Mouse (Mus musculus): ENCODE data around the gene Tmem116.
A peak's percentile ranks its signal among the peaks of the same experiment; 100 is the strongest.

Gene Tmem116

GRCm38 (mm10) chr5:121451644-121452025 lies at the start of gene Tmem116:
Tmem116 (plus strand) TSS chr5:121451893.
- DNase-seq (ENCODE audit: low read depth, low spot score): no peak

- no peak for DNase-seq (ENCODE audit: low read depth, low spot score)
Measured at GRCm38 (mm10) chr5:121407856-121408255, 43.8 kb upstream of the Tmem116 start.

- DNase-seq (ENCODE audit: low read depth, low spot score): no peak
Measured at GRCm38 (mm10) chr5:121410975-121411374, 40.7 kb upstream of the Tmem116 start.

GRCm38 (mm10) chr5:121420721-121421120 lies 31.0 kb upstream of the Tmem116 start:
- DNase-seq (ENCODE audit: low read depth, low spot score): no peak

GRCm38 (mm10) chr5:121422787-121423186 lies 28.9 kb upstream of the Tmem116 start:
- no peak for DNase-seq (ENCODE audit: low read depth, low spot score)

GRCm38 (mm10) chr5:121423297-121423696 lies 28.4 kb upstream of the Tmem116 start:
- DNase-seq (ENCODE audit: low read depth, low spot score): no peak

- DNase-seq (ENCODE audit: low read depth, low spot score): no peak
Measured at GRCm38 (mm10) chr5:121428954-121429353, 22.7 kb upstream of the Tmem116 start.

- DNase-seq (ENCODE audit: low read depth, low spot score): no peak
Measured at GRCm38 (mm10) chr5:121438131-121438530, 13.6 kb upstream of the Tmem116 start.

- no peak for DNase-seq (ENCODE audit: low read depth, low spot score)
Measured at GRCm38 (mm10) chr5:121438756-121439155, 12.9 kb upstream of the Tmem116 start.

- no peak for DNase-seq (ENCODE audit: low read depth, low spot score)
Measured at GRCm38 (mm10) chr5:121443548-121443947, 8.1 kb upstream of the Tmem116 start.

GRCm38 (mm10) chr5:121444870-121445269 lies 6.8 kb upstream of the Tmem116 start:
- DNase-seq (ENCODE audit: low read depth, low spot score): no peak

- no peak for DNase-seq (ENCODE audit: low read depth, low spot score)
Measured at GRCm38 (mm10) chr5:121448450-121448849, 3.2 kb upstream of the Tmem116 start.

- DNase-seq (ENCODE audit: low read depth, low spot score): no peak
Measured at GRCm38 (mm10) chr5:121449976-121450375, 1.7 kb upstream of the Tmem116 start.

GRCm38 (mm10) chr5:121450476-121450875 lies 1.2 kb upstream of the Tmem116 start:
- no peak for DNase-seq (ENCODE audit: low read depth, low spot score)

GRCm38 (mm10) chr5:121451203-121451602 lies 490 bp upstream of the Tmem116 start:
- no peak for DNase-seq (ENCODE audit: low read depth, low spot score)

- DNase-seq (ENCODE audit: low read depth, low spot score): peak; percentile 95
Measured at GRCm38 (mm10) chr5:121452026-121452869, 555 bp downstream of the Tmem116 start, which contains the start of gene Erp29. Erp29 (minus strand) TSS chr5:121452506.

- DNase-seq (ENCODE audit: low read depth, low spot score): no peak
Measured at GRCm38 (mm10) chr5:121452906-121453305, 1.2 kb downstream of the Tmem116 start.

GRCm38 (mm10) chr5:121453743-121454502 lies 2.2 kb downstream of the Tmem116 start:
- no peak for DNase-seq (ENCODE audit: low read depth, low spot score)

- no peak for DNase-seq (ENCODE audit: low read depth, low spot score)
Measured at GRCm38 (mm10) chr5:121454503-121454782, 2.8 kb downstream of the Tmem116 start.

GRCm38 (mm10) chr5:121455510-121456265 lies 4.0 kb downstream of the Tmem116 start:
- no peak for DNase-seq (ENCODE audit: low read depth, low spot score)

GRCm38 (mm10) chr5:121461339-121462170 lies 9.9 kb downstream of the Tmem116 start:
- no peak for DNase-seq (ENCODE audit: low read depth, low spot score)
